Mouse (Mus musculus) T-helper 2 cell (primary cell): ENCODE measurements around the gene Zdhhc17.

ENCODE experiments used
- in situ Hi-C: fragments of 300-600 bp; cut with MboI, MseI; formaldehyde crosslinking; loops from one replicate; pipeline ENCODE4 v1.15.1; 2025; ENCODE audit warnings: high pct_unique_total_duplicates

Gene Zdhhc17

DNA sequence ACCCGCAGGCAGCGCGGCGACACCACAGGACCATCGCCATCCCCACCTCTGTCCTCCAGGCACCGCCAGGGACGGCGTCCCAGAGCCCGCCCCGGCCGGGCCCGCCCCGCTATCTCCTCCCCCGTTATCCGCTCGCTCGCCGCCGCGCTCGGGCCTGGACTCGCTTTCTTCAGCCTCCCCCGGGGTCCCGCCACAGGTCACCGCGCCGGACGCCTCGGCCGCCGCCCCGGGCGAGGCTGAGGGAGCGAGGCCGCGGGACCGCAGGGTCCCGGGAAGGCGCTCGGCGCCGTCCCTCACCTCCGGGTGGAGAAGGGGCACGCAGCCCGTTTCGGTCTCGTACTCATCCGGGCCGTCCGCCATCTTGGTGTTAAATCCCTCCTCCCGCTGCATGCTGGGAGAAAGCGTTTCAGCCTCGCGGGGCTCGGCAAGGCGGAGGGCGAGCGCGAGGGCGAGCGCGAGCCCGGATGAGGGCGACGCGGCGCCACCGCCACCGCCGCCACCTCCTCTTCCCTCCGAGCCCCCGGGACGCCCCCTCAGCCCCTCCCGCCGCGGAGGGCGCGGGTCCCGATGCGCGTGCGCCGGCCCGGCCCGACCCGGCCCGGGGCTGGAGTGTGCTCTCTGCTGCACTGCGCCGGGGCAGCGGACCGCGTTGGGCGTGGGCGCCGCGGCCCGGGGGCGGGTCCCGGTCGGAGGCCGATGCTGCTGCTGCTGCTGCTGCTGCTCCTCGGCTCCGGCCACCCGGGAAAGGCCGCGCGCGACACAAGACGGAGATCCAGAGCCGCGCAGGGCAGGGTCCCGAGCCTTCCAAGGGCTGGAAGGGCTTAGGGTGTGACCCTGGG lies at the start of gene Zdhhc17:
Gene Zdhhc17, minus strand, starts transcription at position 500 of the 839 bp plus-strand sequence.
- in situ Hi-C loops: loop anchor here (10.0 kb wide), 1 partner anchor 95 kb away; no protein-coding TSS in a partner anchor

DNA sequence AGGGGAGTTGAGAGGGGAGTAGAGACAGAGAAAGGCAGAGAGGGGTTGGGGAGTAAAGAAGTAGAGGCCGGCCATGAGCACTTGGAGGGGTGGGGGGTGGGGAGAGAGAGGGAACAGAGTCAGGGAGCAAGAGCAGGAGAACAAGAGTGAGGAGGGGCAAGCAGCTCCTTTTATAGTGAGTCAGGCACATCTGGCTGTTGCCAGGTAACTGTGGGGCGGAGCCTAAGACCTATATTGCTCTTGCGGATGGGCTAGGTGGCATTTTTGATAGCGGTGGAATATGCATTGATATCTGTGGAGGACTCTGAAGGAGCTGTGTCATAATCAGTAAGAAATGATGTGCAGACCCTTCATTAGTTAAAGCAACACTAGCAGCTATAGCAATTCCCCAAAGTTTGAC lies 45.8 kb upstream of the Zdhhc17 start:
- in situ Hi-C loops: no loop called here

- in situ Hi-C loops: no loop called here
Measured at GRCm38 (mm10) chr10:111051606-111052005, 41.7 kb upstream of the Zdhhc17 start.

DNA sequence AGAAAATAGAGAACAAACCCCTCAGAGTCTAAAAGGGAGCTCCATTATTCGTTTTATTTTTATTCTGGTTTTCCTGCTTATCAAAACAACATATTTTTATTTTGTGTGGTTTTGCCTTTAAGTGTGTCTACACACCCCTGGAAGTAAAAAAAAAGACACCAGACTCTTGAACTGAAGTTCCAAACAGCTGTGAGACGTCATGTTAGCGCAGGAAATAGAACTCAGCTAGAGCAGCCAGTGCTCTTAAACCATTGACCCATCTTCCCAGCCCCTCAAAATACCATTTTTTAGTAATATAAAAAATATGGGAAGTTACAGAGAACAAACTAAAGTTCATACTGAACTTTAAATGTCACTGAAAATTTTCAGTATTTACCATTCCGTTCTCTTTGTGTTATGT lies 40.6 kb upstream of the Zdhhc17 start:
- in situ Hi-C loops: no loop called here

DNA sequence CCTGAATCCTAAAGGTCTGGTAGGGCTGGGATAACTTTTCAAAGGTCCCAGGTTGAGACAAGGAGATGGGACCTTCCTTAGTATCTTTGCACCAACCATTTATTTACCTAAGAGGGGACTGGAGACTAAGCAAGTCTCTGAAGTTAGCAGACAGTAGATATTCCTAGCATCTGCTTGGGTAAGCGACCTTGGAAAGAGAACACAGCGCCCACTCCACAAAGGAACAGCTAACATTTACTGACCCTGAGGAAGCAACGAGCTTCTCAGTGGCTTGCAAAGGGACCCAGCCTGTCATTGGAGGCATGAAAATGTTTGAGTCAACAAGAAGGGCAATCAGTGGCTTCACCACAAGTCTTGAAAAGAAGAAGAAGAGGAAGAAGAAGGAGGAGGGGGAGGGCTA lies 40.1 kb upstream of the Zdhhc17 start:
- in situ Hi-C loops: no loop called here

DNA sequence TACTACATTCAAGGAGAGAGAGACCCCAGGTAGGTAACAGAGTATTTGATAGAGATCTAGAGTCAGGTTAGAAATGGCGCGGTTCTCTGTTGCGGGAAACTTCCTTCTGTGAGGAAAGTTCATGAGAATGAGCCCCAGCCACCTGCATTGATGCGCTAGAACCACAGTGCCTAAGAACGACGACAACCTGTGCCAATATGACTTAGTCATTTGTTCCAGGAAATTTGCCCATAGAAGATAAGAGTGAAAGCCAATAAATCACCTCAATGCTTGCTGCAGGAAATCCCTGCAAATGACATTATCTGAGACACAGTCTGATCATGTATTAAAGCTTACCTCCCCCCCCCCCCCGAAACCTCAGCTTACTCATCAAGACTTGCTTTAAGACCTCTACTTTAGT lies 38.0 kb upstream of the Zdhhc17 start:
- in situ Hi-C loops: no loop called here

GRCm38 (mm10) chr10:111040078-111040656 lies 30.2 kb upstream of the Zdhhc17 start:
- in situ Hi-C loops: no loop called here

GRCm38 (mm10) chr10:111036851-111037250 lies 26.9 kb upstream of the Zdhhc17 start:
- in situ Hi-C loops: no loop called here

DNA sequence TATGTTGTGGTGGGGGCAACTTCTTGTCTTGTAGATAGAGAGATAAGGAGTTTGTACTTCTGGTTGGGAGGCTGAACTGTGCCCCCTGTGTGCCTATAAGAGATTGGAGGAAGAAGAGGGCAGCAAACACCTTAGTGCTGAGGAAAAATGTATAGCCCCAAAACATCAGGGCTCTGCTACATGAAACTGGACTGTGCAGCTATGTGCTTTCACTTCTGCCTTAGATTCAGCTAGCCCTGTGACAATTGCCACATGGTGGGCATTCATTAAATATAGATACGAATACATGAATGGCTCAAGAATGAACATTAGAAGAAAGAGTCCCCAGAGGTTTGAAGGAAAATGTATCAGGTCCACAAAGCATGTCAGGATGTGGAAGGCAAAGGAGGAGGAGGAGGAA lies 25.2 kb upstream of the Zdhhc17 start:
- in situ Hi-C loops: no loop called here

GRCm38 (mm10) chr10:111031511-111032365 lies 21.8 kb upstream of the Zdhhc17 start:
- in situ Hi-C loops: no loop called here

- in situ Hi-C loops: no loop called here
Measured at GRCm38 (mm10) chr10:111030845-111031244, 20.9 kb upstream of the Zdhhc17 start.

DNA sequence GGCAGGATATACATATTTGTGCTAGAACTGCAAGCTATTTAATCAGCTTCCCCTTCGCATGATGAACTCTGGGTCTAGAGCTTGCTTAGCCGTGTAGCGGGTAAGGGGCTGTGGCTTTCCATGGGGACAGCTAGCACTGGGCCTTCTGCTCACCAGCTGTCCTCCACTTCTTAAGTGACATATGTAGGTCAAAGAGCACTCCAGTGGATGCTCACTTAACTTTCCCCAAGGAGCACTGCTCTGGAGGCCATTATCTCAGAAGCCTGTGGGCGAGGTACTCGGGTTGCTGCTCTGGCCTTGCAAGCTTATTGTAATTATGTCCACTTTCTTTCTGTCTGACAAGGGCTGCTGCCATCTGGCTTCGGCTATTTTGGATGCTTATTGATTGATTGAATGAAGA lies 16.2 kb upstream of the Zdhhc17 start:
- in situ Hi-C loops: no loop called here

GRCm38 (mm10) chr10:111024746-111025145 lies 14.8 kb upstream of the Zdhhc17 start:
- in situ Hi-C loops: no loop called here

DNA sequence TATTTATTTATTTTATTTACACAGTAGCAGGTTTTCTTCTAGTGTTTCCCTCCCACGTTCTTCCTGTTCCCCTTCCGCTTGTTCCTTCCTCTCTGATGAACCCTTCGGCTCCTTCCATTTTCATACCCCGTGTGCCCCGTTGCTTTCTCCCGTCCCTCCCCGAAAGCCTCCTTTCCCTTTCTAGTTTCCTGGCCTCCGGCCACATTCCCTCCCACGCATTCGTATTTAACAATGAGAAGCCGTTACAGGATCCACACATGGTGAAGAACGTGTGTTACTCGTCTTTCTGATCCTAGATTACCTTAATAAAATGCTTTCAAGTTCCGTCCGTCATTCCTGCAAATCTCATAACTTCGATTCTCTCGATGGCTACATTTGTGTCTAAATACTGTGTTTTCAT lies 4.5 kb upstream of the Zdhhc17 start:
- in situ Hi-C loops: loop anchor here (10.0 kb wide), 1 partner anchor 90 kb away; no protein-coding TSS in a partner anchor

GRCm38 (mm10) chr10:111013265-111013664 lies 3.3 kb upstream of the Zdhhc17 start:
- in situ Hi-C loops: loop anchor here (10.0 kb wide), 1 partner anchor 92 kb away; no protein-coding TSS in a partner anchor

DNA sequence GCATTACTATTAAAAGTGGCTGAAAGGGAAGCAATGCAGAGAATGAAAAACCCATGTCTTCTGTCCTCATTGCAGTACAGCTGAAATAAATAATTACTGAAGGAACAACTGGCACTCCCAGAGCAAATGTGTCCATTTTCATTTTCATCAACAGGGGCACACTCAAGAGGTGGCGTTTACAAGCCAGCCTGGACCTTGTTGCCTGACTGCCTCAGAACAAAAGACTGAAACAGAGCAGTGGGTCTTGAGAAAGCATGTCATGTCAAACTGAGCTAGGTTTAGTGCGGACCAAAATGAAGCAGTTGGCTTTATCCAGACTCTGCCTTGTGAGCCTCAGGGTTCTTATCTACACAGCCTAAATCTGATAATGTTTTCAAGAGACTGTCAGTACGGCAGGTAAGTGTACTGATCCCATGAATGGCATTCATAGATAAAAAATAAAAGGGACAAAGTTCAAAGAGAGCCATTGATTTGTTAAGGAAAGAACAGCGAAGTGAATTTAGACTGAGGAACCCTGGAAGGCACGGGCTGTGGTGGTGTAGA lies 2.6 kb upstream of the Zdhhc17 start:
- in situ Hi-C loops: loop anchor here (10.0 kb wide), 1 partner anchor 92 kb away; no protein-coding TSS in a partner anchor

- in situ Hi-C loops: loop anchor here (10.0 kb wide), 1 partner anchor 94 kb away; no protein-coding TSS in a partner anchor
Measured at GRCm38 (mm10) chr10:111011226-111011765, 1.4 kb upstream of the Zdhhc17 start.

- in situ Hi-C loops: loop anchor here (10.0 kb wide), 1 partner anchor 94 kb away; no protein-coding TSS in a partner anchor
Measured at GRCm38 (mm10) chr10:111010480-111011225, 713 bp upstream of the Zdhhc17 start.

DNA sequence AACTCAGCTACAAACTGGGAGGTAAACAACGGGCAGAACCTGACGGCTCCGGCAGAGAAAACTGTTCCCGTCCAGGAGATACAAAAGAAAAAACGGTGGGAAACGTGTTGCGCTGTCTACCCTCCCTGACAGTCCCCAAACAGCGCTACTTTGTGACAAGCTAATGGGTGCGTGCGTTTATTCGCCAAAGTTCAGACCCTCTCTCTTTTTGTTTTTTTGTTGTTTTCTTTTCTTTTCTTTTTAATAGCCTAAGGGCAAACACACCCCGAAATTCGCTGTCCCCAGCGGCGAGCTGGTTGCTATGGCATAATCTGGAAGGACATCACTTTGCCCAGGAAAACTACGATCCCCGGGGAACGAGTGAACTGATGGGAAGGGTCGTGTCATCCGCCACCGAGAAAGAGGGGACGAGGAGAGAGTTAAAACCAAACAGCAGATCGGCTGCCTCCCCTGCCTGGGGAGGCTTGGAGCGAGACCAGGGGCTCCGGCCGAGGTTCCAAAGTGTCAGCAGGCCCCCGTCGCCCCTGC lies 763 bp downstream of the Zdhhc17 start:
- in situ Hi-C loops: no loop called here

GRCm38 (mm10) chr10:111007687-111008086 lies 2.3 kb downstream of the Zdhhc17 start:
- in situ Hi-C loops: no loop called here
